ENCODE assay signal across 19 mouse cellular contexts in genomic region chr6:55812353-55812752, GRCm38 (mm10). TPM values are rescaled to one million over a fixed set of nuclear protein-coding genes. Genes with fewer than 3 reads are reported as not detected.
A peak's percentile ranks its signal among the peaks of the same experiment; 100 is the strongest.
DNase-seq lines count a peak whose midpoint lies in the region; ATAC-seq and TF ChIP-seq lines count a peak whose summit lies in the region.
"Had no signal": no experiment of that assay in that cellular context is flagged by ENCODE, and none has a peak within 500 bp of the region (broad histone marks: within the 10 kb centered on the region; RNA-seq: fewer than 3 reads in every experiment).

No protein-coding gene starts in this region.

- no peak for DNase-seq in hindbrain, postnatal 0 days (ENCODE audit: low spot score)
- DNase-seq in hindbrain, embryonic 11.5 days (ENCODE audit: low spot score), result no peak
- DNase-seq in lung, postnatal 0 days (ENCODE audit: low spot score), result no peak
- no peak for DNase-seq in lung, postnatal 10 days
- DNase-seq in Patski (ENCODE audit: low read depth, low spot score), result no peak
- DNase-seq in spleen, postnatal 14 days (ENCODE audit: low spot score in 2 of 2), result no peak
- DNase-seq: cerebellum, adult 9-11 months; liver, embryonic 13.5 days; right cerebral cortex, adult 18-20 months; thymus, adult 2 months had no signal

- no peaks in the 10 kb centered on the region for H3K9me3 ChIP-seq in hindbrain, postnatal 0 days (ENCODE audit: low read length)
- no peaks in the 10 kb centered on the region for H3K9me3 ChIP-seq in hindbrain, embryonic 11.5 days (ENCODE audit: control insufficient read depth, low read length)
- no peaks in the 10 kb centered on the region for H3K9me3 ChIP-seq in lung, postnatal 0 days (ENCODE audit: low read length)
- H3K9me3 ChIP-seq: hindbrain, embryonic 10.5 days; limb, embryonic 10.5 days; liver, embryonic 13.5 days; midbrain, embryonic 12.5 days had no signal

- no peak overlapping the region for H3K27ac ChIP-seq in hindbrain, postnatal 0 days
- H3K27ac ChIP-seq in hindbrain, embryonic 11.5 days (ENCODE audit: low read depth, low read length), result no peak overlapping the region
- no peak overlapping the region for H3K27ac ChIP-seq in lung, postnatal 0 days (ENCODE audit: low read length)
- H3K27ac ChIP-seq: hindbrain, embryonic 10.5 days; limb, embryonic 10.5 days; liver, embryonic 13.5 days; midbrain, embryonic 12.5 days had no signal

- whole genome bisulfite sequencing in hindbrain, postnatal 0 days, result 61% methylated on average over 1 of the region's 1 CpGs
- 83% methylated on average over 1 of the region's 1 CpGs for WGBS in hindbrain, embryonic 11.5 days
- WGBS in lung, postnatal 0 days, result 58% methylated on average over 1 of the region's 1 CpGs

- in situ Hi-C loops in Patski (cut with MboI; ENCODE audit: low pct_unique_long_range_greater_than_20kb), result no loop called here

- CTCF ChIA-PET in Patski (lab: Charles Lee), result interaction anchor here (0.9 kb wide), 1 partner anchor 11 kb away, joined by 3 read pairs; no protein-coding TSS in a partner anchor

- H3K27me3 ChIP-seq in hindbrain, postnatal 0 days (ENCODE audit: insufficient read depth, low read length), result no peaks in the 10 kb centered on the region
- H3K27me3 ChIP-seq in hindbrain, embryonic 11.5 days (ENCODE audit: control insufficient read depth, insufficient read depth, low read length), result no peaks in the 10 kb centered on the region
- no peaks in the 10 kb centered on the region for H3K27me3 ChIP-seq in lung, postnatal 0 days (replicated peaks; ENCODE audit: insufficient read depth, low read length)
- H3K27me3 ChIP-seq in Patski, result no peaks in the 10 kb centered on the region
- H3K27me3 ChIP-seq: liver, embryonic 13.5 days; midbrain, embryonic 12.5 days had no signal

- no peak for ATAC-seq in hindbrain, postnatal 0 days
- ATAC-seq in hindbrain, embryonic 11.5 days (ENCODE audit: low FRiP score), result no peak
- ATAC-seq in lung, postnatal 0 days, result no peak
- ATAC-seq in Patski, result no peak
- ATAC-seq in megakaryocyte-erythroid progenitor cell, adult 5-6 weeks (replicated peaks; ENCODE audit: low FRiP score, low TSS enrichment, poor library complexity, severe bottlenecking), result 0 out of 2 replicates have a peak, but pooled peaks have one; percentile 67
- ATAC-seq: inflammation-experienced regulatory T-cells, adult 6 months had no signal

- no peak overlapping the region for H3K4me3 ChIP-seq in hindbrain, postnatal 0 days (ENCODE audit: low read length)
- H3K4me3 ChIP-seq in hindbrain, embryonic 11.5 days (ENCODE audit: low read depth, low read length), result no peak overlapping the region
- no peak overlapping the region for H3K4me3 ChIP-seq in lung, postnatal 0 days (ENCODE audit: low read depth, low read length)
- H3K4me3 ChIP-seq: hindbrain, embryonic 10.5 days; limb, embryonic 10.5 days; liver, embryonic 13.5 days; midbrain, embryonic 12.5 days had no signal

- H3K4me1 ChIP-seq in hindbrain, postnatal 0 days (ENCODE audit: insufficient read depth, low read length), result no peaks in the 10 kb centered on the region
- no peaks in the 10 kb centered on the region for H3K4me1 ChIP-seq in hindbrain, embryonic 11.5 days (replicated peaks; ENCODE audit: control insufficient read depth, insufficient read depth, low read length)
- H3K4me1 ChIP-seq in lung, postnatal 0 days (ENCODE audit: insufficient read depth, low read depth, low read length), result no peaks in the 10 kb centered on the region
- H3K4me1 ChIP-seq: hindbrain, embryonic 10.5 days; limb, embryonic 10.5 days; liver, embryonic 13.5 days; midbrain, embryonic 12.5 days had no signal

- TF ChIP-seq EP300 in lung, postnatal 0 days (IDR thresholded peaks at IDR 0.05), result no peak

- peak; percentile 38 for TF ChIP-seq CTCF in hindbrain, postnatal 0 days (IDR thresholded peaks at IDR 0.05; ENCODE audit: low read depth)
- peak; percentile 19; the same call in 1 of the 2 replicates for TF ChIP-seq CTCF in lung, postnatal 0 days (IDR thresholded peaks at IDR 0.05)
- peak; percentile 20 for TF ChIP-seq CTCF in Patski (IDR thresholded peaks at IDR 0.05)

- POLR2A ChIA-PET in Patski (lab: Charles Lee), result no interaction called here

- H3K36me3 ChIP-seq in hindbrain, postnatal 0 days (ENCODE audit: insufficient read depth, low read length), result no peaks in the 10 kb centered on the region
- no peaks in the 10 kb centered on the region for H3K36me3 ChIP-seq in hindbrain, embryonic 11.5 days (ENCODE audit: control insufficient read depth, insufficient read depth, low read length)
- H3K36me3 ChIP-seq in lung, postnatal 0 days (ENCODE audit: insufficient read depth, low read length), result no peaks in the 10 kb centered on the region
- H3K36me3 ChIP-seq: hindbrain, embryonic 10.5 days; limb, embryonic 10.5 days; liver, embryonic 13.5 days; midbrain, embryonic 12.5 days had no signal

- H3K4me2 ChIP-seq in hindbrain, postnatal 0 days (ENCODE audit: low read depth, low read length), result no peak overlapping the region
- no peak overlapping the region for H3K4me2 ChIP-seq in hindbrain, embryonic 11.5 days (replicated peaks; ENCODE audit: low read depth, low read length)
- no peak overlapping the region for H3K4me2 ChIP-seq in lung, postnatal 0 days (replicated peaks; ENCODE audit: low read depth, low read length)
- H3K4me2 ChIP-seq: liver, embryonic 13.5 days; midbrain, embryonic 12.5 days had no signal

- H3K9ac ChIP-seq in hindbrain, postnatal 0 days (replicated peaks; ENCODE audit: low read length), result no peak overlapping the region
- no peak overlapping the region for H3K9ac ChIP-seq in hindbrain, embryonic 11.5 days (ENCODE audit: low read depth, low read length)
- no peak overlapping the region for H3K9ac ChIP-seq in lung, postnatal 0 days (replicated peaks; ENCODE audit: low read depth)
- H3K9ac ChIP-seq: liver, embryonic 13.5 days; midbrain, embryonic 12.5 days had no signal

RNA-seq across cellular contexts. Expression of gene Itprid1, which starts 24.3 kb away (rescaled TPM):
- 0.14 TPM in 1 of 2 replicates, not detected in the other for total RNA-seq in hindbrain, postnatal 0 days (2014; rRNA removed)
- 0.09 and 0.10 TPM in 2 replicates for polyA plus RNA-seq in hindbrain, postnatal 0 days (2015; fragmentation: Nextera tagmentation; extraction: Ambion mirVana)
- 0.06 and 0.13 TPM in 2 replicates for polyA plus RNA-seq in hindbrain, embryonic 11.5 days (2014; fragmentation: Nextera tagmentation; extraction: Ambion mirVana)
- 0.49 and 0.95 TPM in 2 replicates for polyA plus RNA-seq in lung, postnatal 0 days (2015; fragmentation: Nextera tagmentation; extraction: Ambion mirVana)
- polyA plus RNA-seq in Patski (2021), result not detected
- total RNA-seq in megakaryocyte-erythroid progenitor cell, adult 5-6 weeks (2014; fragmentation: Nextera tagmentation), result not detected in 2 replicates
- not detected in 2 replicates for total RNA-seq in megakaryocyte-erythroid progenitor cell, adult 5-6 weeks (2017)
- total RNA-seq: adrenal gland, postnatal 4 days; gastrocnemius, postnatal 4 days had no signal
- polyA plus RNA-seq: heart, embryonic 14.5 days; inflammation-experienced regulatory T-cells, adult 6 months; kidney, embryonic 14.5 days; liver, embryonic 13.5 days; midbrain, embryonic 12.5 days had no signal
